Mouse (Mus musculus) stomach, embryonic 15.5 days (tissue): ENCODE data around the gene Sptb. TPM values are rescaled to one million over a fixed set of nuclear protein-coding genes. Genes with fewer than 3 reads are reported as not detected.

Experiments
- ATAC-seq: fragments of 200-750 bp; cut with Nextera tagmentation; 2 replicates; pipeline ENCODE4 v1.8.0; 2017; ENCODE audit warnings: low read depth, moderate number of reproducible peaks, moderate TSS enrichment; ENCODE audit not compliant: insufficient read depth, low FRiP score
- H3K27ac ChIP-seq: fragments of 300-500 bp; sonication (generic); 2 replicates; pipeline ENCODE4 v1.5.1; 2015; ENCODE audit warnings: mild to moderate bottlenecking, inconsistent platforms
- H3K27me3 ChIP-seq: fragments of 300-500 bp; sonication (generic); replicated peaks from 2 replicates; pipeline ENCODE4 v1.6.1; 2015; ENCODE audit warnings: inconsistent platforms
- H3K36me3 ChIP-seq: fragments of 300-500 bp; sonication (generic); 2 replicates; pipeline ENCODE4 v1.6.1; 2015; ENCODE audit warnings: inconsistent platforms
- H3K4me1 ChIP-seq: fragments of 300-500 bp; sonication (generic); 2 replicates; pipeline ENCODE4 v1.6.1; 2015; ENCODE audit warnings: inconsistent platforms
- H3K4me2 ChIP-seq: fragments of 300-500 bp; sonication (generic); 2 replicates; pipeline ENCODE4 v1.6.1; 2015; ENCODE audit warnings: mild to moderate bottlenecking, inconsistent platforms
- H3K4me3 ChIP-seq: fragments of 300-500 bp; sonication (generic); replicated peaks from 2 replicates; pipeline ENCODE4 v1.5.1; 2015; ENCODE audit warnings: inconsistent platforms
- H3K9ac ChIP-seq: fragments of 300-500 bp; sonication (generic); 2 replicates; pipeline ENCODE4 v1.6.1; 2015; ENCODE audit warnings: inconsistent platforms
- H3K9me3 ChIP-seq: fragments of 300-500 bp; sonication (generic); 2 replicates; pipeline ENCODE4 v1.6.1; 2016; ENCODE audit warnings: inconsistent platforms
- WGBS: fragments of 180-500 bp; shearing (Covaris S2); methylation state at CpG from one replicate; pipeline ENCODE4 v1.1.7; 2015; 5-methylcytosine and 5-hydroxymethylcytosine counted together
- polyA plus RNA-seq: library from polyadenylated mRNA; unstranded; fragments of >200 nt; fragmentation: Nextera tagmentation; extraction: Ambion mirVana; gene quantifications from 2 replicates; pipeline ENCODE4 v1.2.1, GENCODE M21; 2015

The Sptb gene
- polyA plus RNA-seq, 1 experiment from 2014 or later = 5.0 TPM

- H3K4me2 ChIP-seq = no peak overlapping the region
- ATAC-seq = no peak
- no peaks in the 10 kb centered on the region for H3K4me1 ChIP-seq
- no peak overlapping the region for H3K27ac ChIP-seq
- 27% methylated on average over 5 of the region's 5 CpGs for WGBS
- H3K27me3 ChIP-seq = 0 out of 2 replicates have a peak, but pooled peaks cover 3% of the 10 kb centered on the region
- H3K9me3 ChIP-seq = no peaks in the 10 kb centered on the region
- H3K36me3 ChIP-seq = no peaks in the 10 kb centered on the region
- no peak overlapping the region for H3K4me3 ChIP-seq
- no peak overlapping the region for H3K9ac ChIP-seq
Observed at GRCm38 (mm10) chr12:76669956-76670530, 40.3 kb downstream of the Sptb start.

- Histone ChIP-seq H3K4me2 (no peak overlapping the region), H3K9me3 (no peaks in the 10 kb centered on the region), H3K9ac (no peak overlapping the region), H3K4me1 (no peaks in the 10 kb centered on the region), H3K36me3 (no peaks in the 10 kb centered on the region), H3K27ac (no peak overlapping the region), H3K27me3 (0 out of 2 replicates have a peak, but pooled peaks cover 3% of the 10 kb centered on the region), H3K4me3 (no peak overlapping the region)
- ATAC-seq = no peak
- WGBS = 78% methylated on average over 7 of the region's 7 CpGs
Observed at GRCm38 (mm10) chr12:76668654-76669419, 41.5 kb downstream of the Sptb start.

GRCm38 (mm10) chr12:76651788-76652345, 58.5 kb downstream of the Sptb start:
- no peak overlapping the region for H3K27ac ChIP-seq
- no peak for ATAC-seq
- whole genome bisulfite sequencing = 47% methylated on average over 6 of the region's 6 CpGs

GRCm38 (mm10) chr12:76649708-76650687, 60.3 kb downstream of the Sptb start:
- Histone ChIP-seq H3K36me3 (no peaks in the 10 kb centered on the region), H3K9ac (no peak overlapping the region), H3K27me3 (no peaks in the 10 kb centered on the region), H3K27ac (no peak overlapping the region), H3K4me1 (peaks cover 8% of the 10 kb centered on the region; the same call in 1 of the 2 replicates), H3K4me2 (no peak overlapping the region), H3K9me3 (no peaks in the 10 kb centered on the region), H3K4me3 (no peak overlapping the region)
- 60% methylated on average over 16 of the region's 16 CpGs for WGBS
- ATAC-seq = peak; percentile 41; the same call in 1 of the 2 replicates

More at GRCm38 (mm10) chr12:76651788-76652345, 58.5 kb downstream of the Sptb start:
- Histone ChIP-seq H3K4me1 (no peaks in the 10 kb centered on the region), H3K36me3 (no peaks in the 10 kb centered on the region), H3K27me3 (no peaks in the 10 kb centered on the region), H3K4me3 (no peak overlapping the region), H3K4me2 (no peak overlapping the region), H3K9ac (no peak overlapping the region), H3K9me3 (no peaks in the 10 kb centered on the region)

GRCm38 (mm10) chr12:76645222-76646110, 64.9 kb downstream of the Sptb start:
- Histone ChIP-seq H3K4me3 (no peak overlapping the region), H3K9me3 (no peaks in the 10 kb centered on the region), H3K9ac (no peak overlapping the region), H3K27me3 (no peaks in the 10 kb centered on the region), H3K4me1 (peaks cover 10% of the 10 kb centered on the region; the same call in 1 of the 2 replicates), H3K36me3 (no peaks in the 10 kb centered on the region), H3K4me2 (peak overlapping the region; percentile 32), H3K27ac (no peak overlapping the region)
- peak; percentile 25; the same call in 1 of the 2 replicates for ATAC-seq
- WGBS = 30% methylated on average over 23 of the region's 23 CpGs

GRCm38 (mm10) chr12:76643679-76644078, 66.7 kb downstream of the Sptb start:
- H3K9ac ChIP-seq = no peak overlapping the region
- H3K27ac ChIP-seq = no peak overlapping the region

GRCm38 (mm10) chr12:76642616-76643015, 67.7 kb downstream of the Sptb start:
- ATAC-seq = no peak
- H3K36me3 ChIP-seq = no peaks in the 10 kb centered on the region
- no peak overlapping the region for H3K4me2 ChIP-seq
- H3K4me3 ChIP-seq = no peak overlapping the region
- H3K27me3 ChIP-seq = no peaks in the 10 kb centered on the region
- WGBS = 55% methylated on average over 4 of the region's 4 CpGs
- H3K4me1 ChIP-seq = peaks cover 10% of the 10 kb centered on the region; the same call in 1 of the 2 replicates
- no peak overlapping the region for H3K9ac ChIP-seq
- no peaks in the 10 kb centered on the region for H3K9me3 ChIP-seq
- no peak overlapping the region for H3K27ac ChIP-seq

More at GRCm38 (mm10) chr12:76643679-76644078, 66.7 kb downstream of the Sptb start:
- 70% methylated on average over 8 of the region's 8 CpGs for WGBS
- no peaks in the 10 kb centered on the region for H3K36me3 ChIP-seq
- H3K9me3 ChIP-seq = no peaks in the 10 kb centered on the region
- no peak overlapping the region for H3K4me2 ChIP-seq
- ATAC-seq = no peak
- H3K27me3 ChIP-seq = no peaks in the 10 kb centered on the region
- H3K4me1 ChIP-seq = peaks cover 10% of the 10 kb centered on the region; the same call in 1 of the 2 replicates
- no peak overlapping the region for H3K4me3 ChIP-seq

- WGBS = 49% methylated on average over 8 of the region's 8 CpGs
- H3K27ac ChIP-seq = no peak overlapping the region
- no peak for ATAC-seq
- no peak overlapping the region for H3K4me2 ChIP-seq
- no peak overlapping the region for H3K4me3 ChIP-seq
- H3K9ac ChIP-seq = no peak overlapping the region
- no peaks in the 10 kb centered on the region for H3K27me3 ChIP-seq
- H3K36me3 ChIP-seq = no peaks in the 10 kb centered on the region
- H3K9me3 ChIP-seq = no peaks in the 10 kb centered on the region
- H3K4me1 ChIP-seq = peaks cover 8% of the 10 kb centered on the region; the same call in 1 of the 2 replicates
Observed at GRCm38 (mm10) chr12:76640620-76641019, 69.7 kb downstream of the Sptb start.

- Histone ChIP-seq H3K4me1 (peaks cover 8% of the 10 kb centered on the region; the same call in 1 of the 2 replicates), H3K36me3 (no peaks in the 10 kb centered on the region), H3K27ac (peak overlapping the region; percentile 48; the same call in 1 of the 2 replicates), H3K9me3 (no peaks in the 10 kb centered on the region), H3K27me3 (no peaks in the 10 kb centered on the region), H3K9ac (no peak overlapping the region), H3K4me3 (no peak overlapping the region), H3K4me2 (peak overlapping the region; percentile 32)
- WGBS = 51% methylated on average over 15 of the region's 15 CpGs
- ATAC-seq = peak; percentile 62
Observed at GRCm38 (mm10) chr12:76634899-76635693, 75.3 kb downstream of the Sptb start.

- Histone ChIP-seq H3K9ac (no peak overlapping the region), H3K4me1 (no peaks in the 10 kb centered on the region), H3K4me2 (no peak overlapping the region), H3K9me3 (no peaks in the 10 kb centered on the region), H3K27ac (no peak overlapping the region), H3K36me3 (no peaks in the 10 kb centered on the region), H3K27me3 (no peaks in the 10 kb centered on the region), H3K4me3 (no peak overlapping the region)
- WGBS = 71% methylated on average over 6 of the region's 6 CpGs
- ATAC-seq = peak; percentile 22; the same call in 1 of the 2 replicates
Observed at GRCm38 (mm10) chr12:76623374-76623773, 87.0 kb downstream of the Sptb start.
